Mouse (Mus musculus): Measurements from ENCODE around the gene Sptlc2.

The Sptlc2 gene

GRCm38 (mm10) chr12:87388122-87388774, at the start of gene Sptlc2:
Gene Sptlc2 (minus strand): TSS chr12:87388355.
- peak; percentile 100 for DNase-seq

- DNase-seq = no peak
These were observed 40.7 kb upstream of the Sptlc2 start for GRCm38 (mm10) chr12:87428885-87429284.

GRCm38 (mm10) chr12:87428295-87428694, 40.1 kb upstream of the Sptlc2 start:
- DNase-seq = no peak

GRCm38 (mm10) chr12:87426354-87427031, 38.3 kb upstream of the Sptlc2 start:
- DNase-seq = no peak

GRCm38 (mm10) chr12:87424516-87424915, 36.4 kb upstream of the Sptlc2 start:
- no peak for DNase-seq

GRCm38 (mm10) chr12:87423700-87424099, 35.5 kb upstream of the Sptlc2 start:
- DNase-seq = no peak

GRCm38 (mm10) chr12:87421708-87422507, 33.8 kb upstream of the Sptlc2 start:
- DNase-seq = no peak

- DNase-seq = no peak
These were observed 31.9 kb upstream of the Sptlc2 start for GRCm38 (mm10) chr12:87419974-87420485.

GRCm38 (mm10) chr12:87418921-87419320, 30.8 kb upstream of the Sptlc2 start:
- no peak for DNase-seq

GRCm38 (mm10) chr12:87416690-87417089, 28.5 kb upstream of the Sptlc2 start:
- DNase-seq = peak; percentile 42

GRCm38 (mm10) chr12:87415358-87415757, 27.2 kb upstream of the Sptlc2 start:
- no peak for DNase-seq

GRCm38 (mm10) chr12:87413179-87413790, 25.1 kb upstream of the Sptlc2 start:
- DNase-seq = peak; percentile 55

GRCm38 (mm10) chr12:87410999-87411398, 22.8 kb upstream of the Sptlc2 start:
- no peak for DNase-seq

GRCm38 (mm10) chr12:87409123-87409522, 21.0 kb upstream of the Sptlc2 start:
- DNase-seq = no peak

GRCm38 (mm10) chr12:87407869-87408605, 19.9 kb upstream of the Sptlc2 start:
- DNase-seq = no peak

- DNase-seq = no peak
These were observed 17.6 kb upstream of the Sptlc2 start for GRCm38 (mm10) chr12:87405721-87406120.

GRCm38 (mm10) chr12:87405165-87405564, 17.0 kb upstream of the Sptlc2 start:
- DNase-seq = no peak

- no peak for DNase-seq
These were observed 13.7 kb upstream of the Sptlc2 start for GRCm38 (mm10) chr12:87401883-87402282.

GRCm38 (mm10) chr12:87399119-87399819, 11.1 kb upstream of the Sptlc2 start:
- no peak for DNase-seq

- DNase-seq = no peak
These were observed 9.8 kb upstream of the Sptlc2 start for GRCm38 (mm10) chr12:87397811-87398417.

- no peak for DNase-seq
These were observed 9.0 kb upstream of the Sptlc2 start for GRCm38 (mm10) chr12:87397126-87397525.
